Mouse (Mus musculus) cerebral cortex, adult 2 months (tissue): ENCODE results near the gene Gm20388.

Source experiments
- WGBS: fragments of 180-500 bp; shearing (Covaris S2); methylation state at CpG from one replicate; pipeline ENCODE4 v1.1.7; 2018; 5-methylcytosine and 5-hydroxymethylcytosine counted together

Gene Gm20388

DNA sequence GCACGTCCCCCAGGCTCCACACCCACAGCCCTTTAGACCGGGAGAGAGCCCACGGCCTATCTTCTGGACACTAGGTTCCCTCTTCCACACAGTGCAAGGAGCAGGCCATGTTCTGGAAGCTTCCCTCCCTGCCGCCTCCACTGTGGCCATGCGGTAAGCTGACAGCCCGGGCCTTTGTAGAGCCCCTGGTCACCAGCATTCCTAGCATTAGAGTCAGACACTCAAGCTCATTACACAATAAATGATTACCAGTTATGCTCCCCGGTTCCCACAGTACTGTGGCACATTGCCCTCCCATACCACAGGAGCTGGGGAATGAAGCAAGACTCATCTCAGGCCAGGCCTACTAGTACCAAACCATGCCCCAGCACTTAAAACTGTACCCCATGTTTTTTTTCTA lies 3137.8 kb downstream of the Gm20388 start:
- 91% methylated on average over 7 of the region's 7 CpGs for WGBS

GRCm38 (mm10) chr8:123051458-123051857 lies 3140.8 kb downstream of the Gm20388 start:
- 81% methylated on average over 5 of the region's 5 CpGs for WGBS

DNA sequence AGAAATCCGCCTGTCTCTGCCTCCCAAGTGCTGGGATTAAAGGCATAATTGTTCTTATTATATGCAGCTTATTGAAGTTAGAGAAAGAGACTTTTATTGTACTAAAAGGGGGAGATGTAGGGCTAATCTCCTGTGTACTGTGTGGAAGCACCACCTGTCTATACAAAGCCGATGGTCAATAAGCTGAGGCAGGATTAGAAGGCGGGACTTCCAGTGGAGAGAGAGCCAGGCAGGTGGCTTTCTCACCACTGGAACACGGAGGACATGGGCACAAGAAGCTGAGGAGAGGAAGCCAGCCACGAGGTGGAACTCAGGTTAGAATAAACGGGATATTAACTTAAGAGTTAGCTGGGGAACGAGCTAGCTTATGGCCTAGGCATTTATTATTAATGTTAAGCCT lies 3152.1 kb downstream of the Gm20388 start, which contains the start of gene Spg7:
Spg7 (plus strand) TSS at position 222 of the 400 bp plus-strand sequence.
- 82% methylated on average over 7 of the region's 7 CpGs for WGBS

GRCm38 (mm10) chr8:123064072-123064471 lies 3153.4 kb downstream of the Gm20388 start:
- 67% methylated on average over 4 of the region's 4 CpGs for WGBS

GRCm38 (mm10) chr8:123064809-123065213 lies 3154.2 kb downstream of the Gm20388 start:
- under 1% methylated on average over 14 of the region's 14 CpGs for WGBS

- 1% methylated on average over 84 of the region's 84 CpGs for WGBS
Observed at GRCm38 (mm10) chr8:123065214-123066100, 3154.8 kb downstream of the Gm20388 start.

DNA sequence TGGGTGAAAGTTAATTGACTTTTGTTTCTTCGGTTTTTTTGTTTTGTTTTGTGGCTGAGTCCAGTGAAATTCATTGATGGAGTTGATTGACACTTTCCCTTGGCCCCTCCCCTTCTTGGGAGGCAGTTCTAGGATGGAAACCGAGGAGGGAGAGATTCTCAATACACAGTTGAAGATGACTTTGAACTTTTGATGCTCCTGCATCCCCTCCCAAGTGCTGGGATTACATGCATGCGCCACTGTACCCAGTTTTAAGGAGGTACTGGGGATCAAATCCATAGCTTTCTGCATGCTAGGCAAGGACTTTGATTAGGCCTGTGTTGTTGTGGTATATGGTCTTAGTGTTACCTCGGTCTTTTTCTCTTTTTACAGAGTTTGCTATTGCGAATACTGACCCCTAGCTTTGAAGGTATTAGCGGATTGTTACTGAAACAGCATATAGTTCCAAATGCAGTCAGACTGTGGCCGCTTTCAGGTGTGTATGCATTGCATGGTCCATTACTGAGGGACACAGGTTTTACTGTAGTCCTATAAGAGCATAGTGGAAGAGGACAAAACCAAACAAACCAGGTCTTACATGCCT lies 3155.6 kb downstream of the Gm20388 start:
- WGBS: 29% methylated on average over 7 of the region's 7 CpGs

DNA sequence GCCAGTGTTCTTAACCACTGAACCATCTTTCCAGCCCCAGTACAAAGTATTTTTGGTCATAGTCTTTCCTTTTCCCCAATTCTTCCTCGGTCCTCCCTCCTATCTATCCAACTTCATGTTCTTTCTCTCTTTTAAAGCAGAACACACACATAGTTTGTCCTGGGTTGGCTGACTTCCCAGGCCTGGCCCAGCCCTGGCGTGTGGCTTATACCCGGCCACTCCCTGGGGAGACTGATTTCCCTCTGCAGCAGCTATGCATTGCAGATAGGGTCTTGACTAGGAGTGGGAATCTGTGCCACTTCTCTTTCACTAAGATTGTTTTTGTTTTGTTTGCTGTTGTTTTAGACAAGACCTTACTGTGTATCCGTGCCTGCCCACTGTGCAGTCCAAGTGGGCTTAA lies 3160.5 kb downstream of the Gm20388 start:
- WGBS: 62% methylated on average over 4 of the region's 4 CpGs

GRCm38 (mm10) chr8:123077213-123077612 lies 3166.6 kb downstream of the Gm20388 start:
- WGBS: 89% methylated on average over 6 of the region's 6 CpGs

GRCm38 (mm10) chr8:123082993-123083392 lies 3172.4 kb downstream of the Gm20388 start:
- 72% methylated on average over 6 of the region's 6 CpGs for WGBS

- 64% methylated on average over 12 of the region's 12 CpGs for WGBS
Observed at GRCm38 (mm10) chr8:123083610-123084009, 3173.0 kb downstream of the Gm20388 start.

- WGBS: 81% methylated on average over 9 of the region's 9 CpGs
Observed at GRCm38 (mm10) chr8:123087289-123087688, 3176.6 kb downstream of the Gm20388 start.

- WGBS: 69% methylated on average over 11 of the region's 11 CpGs
Observed at GRCm38 (mm10) chr8:123097216-123097615, 3186.6 kb downstream of the Gm20388 start.

GRCm38 (mm10) chr8:123097786-123098584 lies 3187.3 kb downstream of the Gm20388 start:
- WGBS: 60% methylated on average over 12 of the region's 12 CpGs

DNA sequence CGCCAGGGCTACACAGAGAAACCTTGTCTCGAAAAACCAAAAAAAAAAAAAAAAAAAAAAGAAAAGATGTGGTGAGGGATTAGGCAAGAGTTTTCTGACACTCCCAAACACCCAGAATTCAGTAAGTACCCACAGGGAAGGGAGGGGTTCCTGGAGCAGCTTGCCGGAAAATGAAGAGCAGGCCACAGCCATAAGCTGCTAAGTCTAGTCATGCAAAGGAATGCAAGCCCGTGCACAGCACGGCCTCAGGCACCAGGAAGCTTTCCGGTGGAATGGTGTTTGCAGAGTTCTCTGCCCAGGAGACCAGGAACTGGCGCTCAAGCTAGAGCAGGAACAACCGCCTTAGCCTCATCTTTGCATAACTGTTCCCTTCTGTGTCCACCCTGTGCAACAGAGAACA lies 3189.6 kb downstream of the Gm20388 start:
- WGBS: 60% methylated on average over 8 of the region's 8 CpGs

- 81% methylated on average over 4 of the region's 4 CpGs for WGBS
Observed at GRCm38 (mm10) chr8:123101244-123101643, 3190.6 kb downstream of the Gm20388 start.

DNA sequence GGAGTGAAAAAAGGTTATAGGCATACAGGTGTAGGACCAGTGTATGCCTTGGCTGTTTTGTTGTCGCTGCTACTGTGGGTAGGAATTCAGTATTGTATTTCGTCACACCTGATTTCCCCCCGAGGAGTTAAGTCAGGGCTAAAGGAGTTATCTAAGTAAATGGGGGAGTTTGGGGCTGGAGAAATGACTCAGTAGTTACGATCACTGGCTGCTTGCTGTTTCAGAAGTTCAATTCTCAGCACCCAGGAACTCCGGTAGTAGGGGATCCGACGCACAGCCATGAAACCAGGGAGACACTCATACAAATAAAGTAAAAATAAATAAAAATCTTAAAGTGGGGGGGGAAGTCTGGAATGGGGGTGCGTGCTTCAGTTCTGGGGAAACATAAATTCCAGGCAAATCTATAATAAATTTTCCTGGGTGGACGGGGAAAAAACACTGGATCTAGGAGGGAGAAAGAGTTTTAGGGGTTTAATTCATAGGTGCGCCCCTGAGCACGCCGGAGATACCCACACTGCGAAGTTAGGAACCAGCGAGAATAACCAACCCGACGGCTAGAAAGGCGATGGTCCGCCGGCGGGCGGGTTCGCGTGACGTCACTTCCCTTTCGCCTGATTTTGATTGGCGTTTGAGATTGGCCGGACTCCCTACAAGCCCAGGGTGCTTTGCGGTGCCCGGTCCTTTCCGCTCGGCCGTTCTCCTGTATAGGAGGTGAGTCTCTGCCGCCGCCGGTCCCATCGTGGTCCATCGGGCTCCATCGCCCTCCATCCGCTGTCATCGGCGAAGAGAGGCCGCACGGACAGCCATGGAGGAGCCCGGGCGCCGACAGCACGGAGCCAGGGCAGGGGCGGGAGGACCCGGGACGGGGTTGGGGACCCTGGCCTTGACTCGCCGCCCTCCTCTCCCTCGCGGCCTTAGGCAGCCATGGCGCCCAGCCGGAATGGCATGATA lies 3191.4 kb downstream of the Gm20388 start, which contains the start of gene Rpl13:
Rpl13 (plus strand) TSS at position 616 of the 951 bp plus-strand sequence.
- under 1% methylated on average over 56 of the region's 56 CpGs for WGBS

- WGBS: under 1% methylated on average over 26 of the region's 26 CpGs
Observed at GRCm38 (mm10) chr8:123102855-123103254, 3192.2 kb downstream of the Gm20388 start.

- WGBS: 9% methylated on average over 15 of the region's 15 CpGs
Observed at GRCm38 (mm10) chr8:123103285-123103684, 3192.6 kb downstream of the Gm20388 start.

- 66% methylated on average over 6 of the region's 6 CpGs for WGBS
Observed at GRCm38 (mm10) chr8:123104046-123104767, 3193.6 kb downstream of the Gm20388 start.
